Mouse (Mus musculus): ENCODE results near the gene Shpk.

GRCm38 (mm10) chr11:73161616-73162015 is 37.6 kb upstream of the Shpk start:
- TF ChIP-seq CTCF (IDR thresholded peaks at IDR 0.05; ENCODE audit: low read depth) (no peak), EP300 (IDR thresholded peaks at IDR 0.05; ENCODE audit: low read depth) (no peak)

Data from liver, embryonic 14.5 days (tissue).